Mouse (Mus musculus) limb, embryonic 14.5 days (tissue): ENCODE results near the gene Sds. TPM values are rescaled to one million over a fixed set of nuclear protein-coding genes. Genes with fewer than 3 reads are reported as not detected.

Source experiments
- ATAC-seq: fragments of 200-750 bp; cut with Nextera tagmentation; 2 replicates; pipeline ENCODE4 v1.8.0; 2017; ENCODE audit warnings: low read depth, moderate number of reproducible peaks, moderate TSS enrichment; ENCODE audit not compliant: low FRiP score
- DNase-seq: peaks from one replicate; pipeline ENCODE4 v3.0.0-alpha.2; 2015; ENCODE audit warnings: low spot score
- H3K27ac ChIP-seq: fragments of 300-500 bp; sonication (generic); replicated peaks from 2 replicates; pipeline ENCODE4 v1.5.1; 2014; ENCODE audit warnings: low read depth, mild to moderate bottlenecking, low read length, moderate library complexity, mixed read lengths
- H3K27me3 ChIP-seq: fragments of 300-500 bp; sonication (generic); 2 replicates; pipeline ENCODE4 v1.6.1; 2014; ENCODE audit warnings: low read length, mixed read lengths; ENCODE audit not compliant: control insufficient read depth, insufficient read depth
- H3K36me3 ChIP-seq: fragments of 300-500 bp; sonication (generic); 2 replicates; pipeline ENCODE4 v1.6.1; 2014; ENCODE audit warnings: mild to moderate bottlenecking, low read length, moderate library complexity, mixed read lengths; ENCODE audit not compliant: control insufficient read depth, insufficient read depth
- H3K4me1 ChIP-seq: fragments of 300-500 bp; sonication (generic); 2 replicates; pipeline ENCODE4 v1.6.1; 2014; ENCODE audit warnings: antibody characterized with exemption, low read length, mixed read lengths; ENCODE audit not compliant: control insufficient read depth, insufficient read depth
- H3K4me2 ChIP-seq: fragments of 300-500 bp; sonication (generic); replicated peaks from 2 replicates; pipeline ENCODE4 v1.6.1; 2014; ENCODE audit warnings: low read depth, mild to moderate bottlenecking, low read length, moderate library complexity; ENCODE audit not compliant: severe bottlenecking
- H3K4me3 ChIP-seq: fragments of 300-500 bp; sonication (generic); replicated peaks from 2 replicates; pipeline ENCODE4 v1.5.1; 2014; ENCODE audit warnings: low read length
- H3K9ac ChIP-seq: fragments of 300-500 bp; sonication (generic); 2 replicates; pipeline ENCODE4 v1.6.1; 2014; ENCODE audit warnings: mild to moderate bottlenecking, low read depth, low read length, moderate library complexity; ENCODE audit not compliant: severe bottlenecking
- H3K9me3 ChIP-seq: fragments of 300-500 bp; sonication (generic); 2 replicates; pipeline ENCODE4 v1.6.1; 2016; ENCODE audit warnings: low read length; ENCODE audit not compliant: control insufficient read depth
- POLR2A ChIP-seq: fragments of 200-500 bp; IDR thresholded peaks from 2 replicates; pipeline ENCODE4 v1.8.0; 2012; ENCODE audit warnings: inconsistent platforms, mild to moderate bottlenecking, moderate library complexity, borderline replicate concordance; ENCODE audit not compliant: insufficient read depth, insufficient read length; ENCODE audit errors: extremely low read depth
- WGBS: fragments of 180-500 bp; shearing (Covaris S2); extraction: QIAGEN DNeasy Blood & Tissue Kit; methylation state at CpG from one replicate; pipeline ENCODE4 v1.1.7; 2014; 5-methylcytosine and 5-hydroxymethylcytosine counted together
- polyA plus RNA-seq, 2 experiments: library from polyadenylated mRNA; depleted of rRNA in 1 of 2; stranded (reverse) in 1 of 2; unstranded in 1 of 2; fragments of >200 nt; fragmentation: Nextera tagmentation in 1 of 2; extraction: Ambion mirVana in 1 of 2; gene quantifications; 2 replicates each; pipeline versions ENCODE4 v1.2.1 to v1.2.3; 2012 to 2014

The Sds gene
- polyA plus RNA-seq, 2 experiments, result 0.10 TPM; not detected in 1

DNA sequence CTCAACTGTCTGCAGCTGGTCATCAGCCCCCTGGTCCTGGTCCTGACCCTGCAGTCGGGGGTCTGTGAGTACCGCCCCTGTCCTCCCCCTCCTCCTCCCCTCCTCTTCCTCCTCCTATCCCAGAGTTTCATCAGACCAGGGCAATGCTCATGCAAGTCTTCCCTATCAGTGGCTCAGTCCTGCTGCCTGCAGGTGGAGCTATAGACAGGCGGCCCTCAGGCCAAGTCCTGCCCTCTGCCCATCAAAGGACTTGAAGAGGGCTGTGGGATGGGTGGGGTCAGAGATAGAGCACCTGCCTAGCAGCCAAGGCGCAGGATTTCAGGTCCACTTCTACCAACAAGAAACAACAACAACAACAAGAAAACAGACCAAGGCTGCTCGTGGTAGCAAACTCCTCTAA is 49.4 kb downstream of the Sds start:
- no peak for TF ChIP-seq POLR2A
- Histone ChIP-seq H3K4me3 (no peak overlapping the region), H3K36me3 (no peaks in the 10 kb centered on the region), H3K4me1 (no peaks in the 10 kb centered on the region), H3K9ac (no peak overlapping the region), H3K27me3 (no peaks in the 10 kb centered on the region), H3K4me2 (no peak overlapping the region), H3K9me3 (no peaks in the 10 kb centered on the region), H3K27ac (no peak overlapping the region)
- 37% methylated on average over 5 of the region's 5 CpGs for WGBS
- ATAC-seq, result no peak
- DNase-seq, result no peak

DNA sequence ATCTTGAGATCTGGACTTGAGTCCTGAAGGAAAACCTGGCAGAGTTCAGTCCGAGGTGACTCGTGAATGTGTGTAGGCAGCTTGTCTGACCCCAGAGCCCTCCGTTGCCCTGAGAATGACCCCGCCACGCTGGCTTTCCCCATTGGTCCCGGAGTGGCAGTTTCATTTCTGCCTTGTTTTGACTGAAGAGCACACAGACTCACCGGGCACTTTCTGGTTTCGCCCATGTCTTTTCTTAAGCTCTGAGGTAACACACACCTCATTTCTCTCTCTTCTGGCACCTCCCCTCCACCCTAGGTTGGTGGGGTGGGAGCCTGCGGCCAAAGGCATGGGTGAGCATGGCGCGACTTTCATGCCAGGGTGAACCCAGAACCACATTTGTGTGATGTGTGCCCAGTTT is 50.0 kb downstream of the Sds start:
- no peak for DNase-seq
- no peaks in the 10 kb centered on the region for H3K36me3 ChIP-seq
- H3K9me3 ChIP-seq, result no peaks in the 10 kb centered on the region
- no peak overlapping the region for H3K9ac ChIP-seq
- H3K4me3 ChIP-seq, result no peak overlapping the region
- H3K27me3 ChIP-seq, result no peaks in the 10 kb centered on the region
- 70% methylated on average over 11 of the region's 11 CpGs for WGBS
- no peak overlapping the region for H3K4me2 ChIP-seq
- no peak overlapping the region for H3K27ac ChIP-seq
- no peak for TF ChIP-seq POLR2A
- no peak for ATAC-seq
- no peaks in the 10 kb centered on the region for H3K4me1 ChIP-seq

DNA sequence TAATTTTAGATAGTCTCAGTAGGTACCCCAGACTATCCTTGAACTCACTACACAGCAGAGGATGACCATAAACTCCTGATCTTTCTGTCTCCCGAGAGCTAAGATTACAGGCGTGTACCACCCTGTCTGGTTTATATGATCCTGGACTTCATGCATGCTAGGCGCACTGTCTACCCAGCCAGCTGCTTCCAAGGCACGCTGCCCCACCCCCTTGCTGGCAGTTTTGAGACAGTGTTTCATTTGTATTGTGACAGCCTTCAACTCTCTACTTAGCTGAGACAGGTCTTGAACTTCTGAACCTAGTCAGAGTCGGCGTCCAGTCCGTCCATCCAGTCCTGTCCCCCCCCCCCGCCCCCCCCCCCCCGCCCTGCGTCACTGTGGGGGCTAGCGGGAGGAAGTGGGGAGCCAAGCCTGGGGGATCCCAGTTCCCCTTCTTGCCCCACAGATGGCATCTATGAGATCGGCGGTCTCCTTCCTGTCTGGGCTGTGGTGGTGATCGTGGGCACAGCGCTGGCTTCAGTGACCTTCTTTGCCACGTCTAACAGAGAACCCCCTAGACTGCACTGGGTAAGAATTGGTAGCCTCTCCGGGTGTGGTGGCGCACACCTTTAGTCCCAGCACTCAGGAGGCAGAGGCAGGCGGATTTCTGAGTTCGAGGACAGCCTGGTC is 51.1 kb downstream of the Sds start:
- Histone ChIP-seq H3K4me1 (no peaks in the 10 kb centered on the region), H3K27ac (no peak overlapping the region), H3K4me2 (no peak overlapping the region), H3K4me3 (no peak overlapping the region), H3K27me3 (no peaks in the 10 kb centered on the region), H3K9me3 (no peaks in the 10 kb centered on the region), H3K36me3 (no peaks in the 10 kb centered on the region), H3K9ac (no peak overlapping the region)
- no peak for TF ChIP-seq POLR2A
- DNase-seq, result no peak
- 88% methylated on average over 16 of the region's 20 CpGs for WGBS
- ATAC-seq, result no peak

DNA sequence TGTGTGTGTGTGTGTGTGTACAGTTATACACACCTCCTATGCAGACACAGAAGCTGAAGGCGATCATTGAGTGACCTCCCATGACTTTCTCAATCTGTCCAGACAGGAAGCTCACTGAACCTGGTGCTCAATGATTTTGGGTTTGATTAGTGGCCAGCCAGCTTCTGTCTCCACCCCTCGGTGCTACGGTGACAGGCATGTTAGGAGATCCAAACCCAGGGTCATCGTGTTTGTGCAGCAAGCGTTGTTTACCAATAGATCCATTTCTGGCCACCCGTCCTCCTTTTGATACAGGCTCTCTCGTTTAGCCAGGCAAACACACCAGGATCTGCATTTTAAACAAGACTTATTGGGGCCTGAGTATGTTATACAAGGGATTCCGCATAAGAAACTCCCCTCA is 55.3 kb downstream of the Sds start:
- H3K4me1 ChIP-seq, result peaks cover 26% of the 10 kb centered on the region
- 75% methylated on average over 8 of the region's 8 CpGs for WGBS
- ATAC-seq, result no peak
- H3K9ac ChIP-seq, result no peak overlapping the region
- no peak overlapping the region for H3K4me3 ChIP-seq
- no peak for TF ChIP-seq POLR2A
- no peaks in the 10 kb centered on the region; the same call in 1 of the 2 replicates for H3K36me3 ChIP-seq
- H3K27ac ChIP-seq, result no peak overlapping the region
- no peaks in the 10 kb centered on the region for H3K9me3 ChIP-seq
- no peak for DNase-seq
- H3K27me3 ChIP-seq, result no peaks in the 10 kb centered on the region
- H3K4me2 ChIP-seq, result no peak overlapping the region

Other genes with a start within 250 kb of the Sds start
- 0.05 TPM in 1 of 2 replicates, not detected in the other for gene Lhx5, start 44.8 kb upstream of the Sds start, polyA plus RNA-seq (2012; rRNA removed)
- not detected in 2 replicates for gene Lhx5, start 44.8 kb upstream of the Sds start, polyA plus RNA-seq (2014; fragmentation: Nextera tagmentation; extraction: Ambion mirVana)
- 1.2 and 1.3 TPM in 2 replicates for gene Sdsl, start 3.7 kb upstream of the Sds start, polyA plus RNA-seq (2012; rRNA removed)
- 0.61 and 1.2 TPM in 2 replicates for gene Sdsl, start 3.7 kb upstream of the Sds start, polyA plus RNA-seq (2014; fragmentation: Nextera tagmentation; extraction: Ambion mirVana)
- gene Plbd2, start 27.1 kb downstream of the Sds start, polyA plus RNA-seq (2012; rRNA removed), result 33.9 and 44.6 TPM in 2 replicates
- 51.6 and 54.0 TPM in 2 replicates for gene Plbd2, start 27.1 kb downstream of the Sds start, polyA plus RNA-seq (2014; fragmentation: Nextera tagmentation; extraction: Ambion mirVana)
- gene Slc8b1, start 34.6 kb downstream of the Sds start, polyA plus RNA-seq (2012; rRNA removed), result 13.2 and 15.4 TPM in 2 replicates
- 3.7 and 5.6 TPM in 2 replicates for gene Slc8b1, start 34.6 kb downstream of the Sds start, polyA plus RNA-seq (2014; fragmentation: Nextera tagmentation; extraction: Ambion mirVana)
- gene Tpcn1, start 112.1 kb downstream of the Sds start, polyA plus RNA-seq (2012; rRNA removed), result 47.1 and 64.9 TPM in 2 replicates
- gene Tpcn1, start 112.1 kb downstream of the Sds start, polyA plus RNA-seq (2014; fragmentation: Nextera tagmentation; extraction: Ambion mirVana), result 24.3 and 25.2 TPM in 2 replicates
- 0.90 and 1.4 TPM in 2 replicates for gene Iqcd, start 112.5 kb downstream of the Sds start, polyA plus RNA-seq (2012; rRNA removed)
- gene Iqcd, start 112.5 kb downstream of the Sds start, polyA plus RNA-seq (2014; fragmentation: Nextera tagmentation; extraction: Ambion mirVana), result 0.12 and 0.43 TPM in 2 replicates
- 25.4 TPM in 2 replicates for gene Rita1, start 136.1 kb downstream of the Sds start, polyA plus RNA-seq (2012; rRNA removed)
- 10.2 and 11.6 TPM in 2 replicates for gene Rita1, start 136.1 kb downstream of the Sds start, polyA plus RNA-seq (2014; fragmentation: Nextera tagmentation; extraction: Ambion mirVana)
- gene Ddx54, start 136.2 kb downstream of the Sds start, polyA plus RNA-seq (2012; rRNA removed), result 36.1 and 42.1 TPM in 2 replicates
- 34.1 and 35.1 TPM in 2 replicates for gene Ddx54, start 136.2 kb downstream of the Sds start, polyA plus RNA-seq (2014; fragmentation: Nextera tagmentation; extraction: Ambion mirVana)
- gene Cfap73, start 157.7 kb downstream of the Sds start, polyA plus RNA-seq (2012; rRNA removed), result not detected in 2 replicates
- gene Cfap73, start 157.7 kb downstream of the Sds start, polyA plus RNA-seq (2014; fragmentation: Nextera tagmentation; extraction: Ambion mirVana), result not detected in 2 replicates
- gene Rasal1, start 172.3 kb downstream of the Sds start, polyA plus RNA-seq (2012; rRNA removed), result 0.19 and 0.32 TPM in 2 replicates
- gene Rasal1, start 172.3 kb downstream of the Sds start, polyA plus RNA-seq (2014; fragmentation: Nextera tagmentation; extraction: Ambion mirVana), result 0.17 and 1.0 TPM in 2 replicates
- gene Dtx1, start 235.4 kb downstream of the Sds start, polyA plus RNA-seq (2012; rRNA removed), result 11.1 and 14.7 TPM in 2 replicates
- 3.9 and 5.5 TPM in 2 replicates for gene Dtx1, start 235.4 kb downstream of the Sds start, polyA plus RNA-seq (2014; fragmentation: Nextera tagmentation; extraction: Ambion mirVana)